Mouse (Mus musculus) layer of hippocampus, adult 9-10 months (tissue): Measurements from ENCODE around the gene Olfr868.

Experiments used
- DNase-seq: peaks from one replicate; pipeline ENCODE4 v3.0.0; 2022; ENCODE audit warnings: low spot score

The Olfr868 gene

DNA sequence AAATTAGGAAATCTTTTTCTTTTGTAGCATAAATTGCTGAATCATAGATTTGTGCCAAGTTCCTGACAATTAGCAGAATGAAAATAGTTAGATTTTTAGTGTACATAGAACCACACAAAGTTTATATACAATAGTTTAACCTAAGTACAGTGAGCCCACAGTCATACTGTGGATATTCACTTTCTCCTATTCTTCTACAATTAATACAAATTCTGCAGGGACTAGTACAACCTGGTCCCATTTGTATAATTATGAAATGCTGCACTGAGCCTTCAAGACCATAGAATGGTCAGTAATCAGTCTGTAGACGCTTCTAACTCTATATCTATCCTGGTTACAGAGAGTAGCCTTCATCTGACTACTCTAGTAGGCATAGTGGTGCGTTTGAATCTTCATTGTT is at the start of gene Olfr868:
Olfr868 (plus strand) TSS at position 301 of the 400 bp plus-strand sequence.
- no peak for DNase-seq

DNA sequence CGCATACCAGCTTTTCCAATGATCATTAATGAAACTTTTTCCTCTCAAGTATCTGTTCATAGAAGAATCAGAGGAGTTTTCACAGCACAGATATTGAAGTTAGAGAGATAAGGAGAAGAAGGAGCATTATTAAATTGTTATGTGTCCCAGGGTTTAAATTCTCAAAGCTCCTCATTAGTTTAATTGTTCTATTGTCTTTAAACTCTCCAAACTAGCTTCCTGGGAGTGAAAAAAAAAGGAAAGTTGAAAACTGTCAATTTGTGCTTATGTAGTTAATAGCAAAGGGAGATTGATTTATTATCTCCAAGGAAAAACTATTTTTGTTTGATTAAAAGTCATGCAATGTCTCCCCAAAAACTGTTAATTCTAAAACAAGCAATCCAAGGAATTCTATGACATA is 41.0 kb upstream of the Olfr868 start, which contains the start of gene Olfr867:
Olfr867 (minus strand) TSS at position 101 of the 400 bp plus-strand sequence.
- no peak for DNase-seq

DNA sequence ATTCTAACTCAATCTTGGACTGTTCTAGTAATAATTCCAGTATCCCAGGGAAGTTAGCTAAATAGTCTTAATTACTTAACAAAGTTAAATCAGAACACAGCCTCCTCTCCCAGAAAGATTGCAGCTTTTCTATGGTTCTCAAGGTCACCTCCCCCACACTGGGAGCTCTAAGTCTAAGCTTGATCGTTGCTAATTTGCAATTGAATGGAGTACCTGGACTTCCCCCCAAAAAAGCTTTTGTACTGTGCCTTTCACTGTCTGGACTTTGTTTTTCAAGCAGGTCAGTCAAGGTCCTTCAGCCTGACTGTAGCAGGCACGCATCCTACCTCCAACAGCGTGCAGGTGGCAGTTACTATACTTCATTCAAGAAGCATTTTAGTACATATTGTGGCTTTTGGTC is 28.2 kb upstream of the Olfr868 start:
- no peak for DNase-seq

DNA sequence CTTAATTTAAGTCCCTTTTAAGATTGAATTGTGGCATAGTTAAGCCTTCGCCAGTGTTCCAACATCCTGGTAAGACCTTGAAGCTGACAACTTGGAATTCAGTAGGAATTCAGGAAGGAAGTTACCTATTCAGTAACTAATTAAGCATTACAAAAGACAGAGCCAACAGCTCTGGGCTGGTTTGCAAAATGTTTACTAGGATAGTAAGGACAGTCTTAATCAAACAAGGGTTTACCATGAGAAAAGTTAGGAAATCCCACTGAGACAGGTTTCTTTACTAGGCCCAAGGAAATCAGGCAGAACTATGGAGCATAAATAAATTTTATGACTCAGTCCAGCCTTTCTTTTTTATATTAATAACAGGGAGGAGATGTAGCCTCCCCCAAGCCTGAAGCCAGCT is 27.1 kb upstream of the Olfr868 start:
- DNase-seq, result no peak

DNA sequence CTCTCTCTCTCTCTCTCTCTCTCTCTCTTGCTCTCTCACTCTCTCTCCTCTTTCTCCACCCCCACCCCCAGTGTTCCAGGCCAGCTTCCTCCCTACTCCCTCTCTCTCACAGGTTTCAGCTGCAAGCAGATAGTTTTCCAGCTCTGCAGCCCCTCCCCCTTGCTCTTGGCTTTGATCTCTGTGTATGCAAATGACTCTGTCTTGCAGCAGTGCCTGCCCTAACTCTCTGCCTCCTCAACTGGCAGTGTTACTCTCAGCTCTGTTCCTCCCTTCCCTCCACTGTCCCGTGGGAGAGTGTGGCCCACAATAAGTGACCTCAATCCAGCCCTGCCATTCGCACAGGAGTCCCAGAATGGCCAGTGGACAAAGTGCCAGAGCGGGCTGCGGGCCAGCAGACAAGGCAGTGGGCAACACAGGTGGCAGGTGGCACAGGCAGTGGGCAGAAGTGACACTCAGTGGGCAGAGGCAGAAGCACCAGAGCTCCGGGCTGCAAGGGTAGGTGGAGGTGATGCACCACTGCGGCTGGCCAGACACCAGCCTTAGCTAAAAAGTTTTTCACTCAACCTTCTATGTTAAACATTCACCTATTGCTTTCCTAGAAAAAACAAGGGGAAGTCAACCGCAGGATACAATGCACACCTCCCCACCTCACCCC is 24.8 kb upstream of the Olfr868 start:
- DNase-seq, result no peak

DNA sequence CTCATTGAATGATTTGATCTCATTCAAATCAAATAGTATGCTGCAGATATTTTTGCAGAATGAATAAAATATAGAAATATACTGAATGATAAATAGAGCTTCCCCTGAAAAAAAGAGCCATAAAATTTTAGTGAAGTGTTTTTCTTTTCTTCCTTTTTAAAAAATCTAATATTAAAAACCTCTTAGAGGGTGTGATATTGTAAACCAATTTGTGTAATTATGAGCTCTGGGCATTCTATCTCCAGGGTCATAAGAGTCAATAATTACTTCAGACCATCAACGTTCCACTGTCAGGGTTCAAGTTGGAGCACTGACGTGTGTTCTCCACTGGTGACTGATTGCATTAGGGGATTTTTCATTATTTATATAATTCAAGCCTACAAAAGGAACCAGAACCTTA is 30.3 kb downstream of the Olfr868 start, which contains the start of gene Olfr869:
Olfr869 (plus strand) TSS at position 301 of the 400 bp plus-strand sequence.
- DNase-seq, result no peak

DNA sequence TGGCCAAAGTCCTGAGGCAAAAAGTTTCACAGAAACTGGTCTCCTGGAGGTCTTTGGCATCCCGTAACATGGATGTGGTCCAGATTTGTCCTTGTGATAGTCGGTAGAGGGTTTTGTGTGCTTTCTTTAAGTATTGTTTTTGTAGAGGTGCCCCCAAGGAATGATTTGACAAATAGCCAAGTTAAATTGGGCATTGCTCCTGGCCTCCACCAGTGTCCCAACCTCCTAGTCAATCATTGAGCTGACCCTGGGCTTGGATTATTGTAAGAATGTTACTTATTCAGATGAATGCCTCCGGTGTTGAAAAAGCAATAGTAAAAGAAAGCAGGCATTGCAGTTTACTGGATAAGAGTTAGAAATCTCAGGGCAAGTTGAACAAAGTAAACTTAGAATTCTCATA is 51.3 kb downstream of the Olfr868 start:
- DNase-seq, result no peak
